Mouse (Mus musculus): ENCODE measurements at regions not wholly inside any gene's neighbourhood (a gene's known extent, or its start where the extent isn't known, plus 50 kb on each side); places are given as distances from the start of the nearest gene placed in this dataset.

DNA sequence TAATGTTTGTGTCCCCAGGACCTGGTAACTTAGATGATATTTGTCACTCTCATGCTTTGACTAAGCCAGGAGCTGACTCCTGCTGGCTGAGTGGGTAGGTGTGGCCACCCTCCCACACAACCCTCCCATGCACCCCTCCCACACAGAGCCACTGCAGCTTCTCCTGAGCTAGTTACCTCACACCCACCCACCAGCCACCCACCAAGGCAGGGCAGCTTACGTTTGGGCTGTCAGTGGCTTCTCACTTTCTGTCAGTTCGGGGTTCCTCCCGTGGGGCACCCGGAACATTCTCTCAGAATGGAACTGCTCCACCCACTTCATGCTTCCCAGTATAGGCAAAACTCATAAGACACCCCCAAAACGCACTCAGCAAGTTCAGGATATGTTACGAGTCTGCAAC lies 227.4 kb downstream of the Sox9 start:
- no peak for TF ChIP-seq CTCF (conservative IDR thresholded peaks at IDR 0.05; ENCODE audit: insufficient read depth, insufficient read length, low read depth, low read length)
- no peak for TF ChIP-seq POLR2A (IDR thresholded peaks at IDR 0.05; ENCODE audit: low read depth, low read length)

Measured in kidney, adult 2 months (tissue).